Mouse (Mus musculus) heart, postnatal 0 days (tissue): ENCODE data around the gene Top1.

Source experiments
- CTCF ChIP-seq: IDR thresholded peaks from 2 replicates; pipeline ENCODE4 v1.5.1; 2016; ENCODE audit warnings: antibody characterized with exemption, control low read depth, low read depth
- EP300 ChIP-seq: IDR thresholded peaks from 2 replicates; pipeline ENCODE4 v1.6.1; 2016; ENCODE audit warnings: antibody characterized with exemption, low read depth

DNA sequence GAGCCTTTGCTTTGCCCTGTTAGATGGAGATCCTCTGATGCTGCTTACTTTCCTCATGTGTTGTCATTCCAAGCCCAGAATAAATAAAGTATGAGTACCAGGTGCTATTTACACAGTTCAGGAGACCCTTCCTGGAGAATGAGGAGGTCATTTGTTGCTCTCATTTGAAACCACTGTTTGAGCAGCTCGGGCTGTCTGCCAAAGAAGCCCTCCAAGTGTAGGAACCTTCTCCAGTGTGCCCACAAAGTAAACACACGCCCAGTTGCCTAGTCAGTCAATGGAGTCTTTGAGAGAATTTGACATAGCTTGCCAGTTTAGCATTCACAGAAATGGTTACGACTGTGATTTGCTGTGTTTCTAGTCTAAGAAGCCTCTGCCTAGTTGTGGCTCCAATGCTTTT is 73.1 kb downstream of the Top1 start:
- TF ChIP-seq CTCF: no peak
- no peak for TF ChIP-seq EP300
